In genomic region chr19:28011718-28012499, GRCm38 (mm10) we compare ENCODE assay signal across 8 mouse cellular contexts. TPM values are rescaled to one million over a fixed set of nuclear protein-coding genes. Genes with fewer than 3 reads are reported as not detected.
A peak's percentile ranks its signal among the peaks of the same experiment; 100 is the strongest.
DNase-seq lines count a peak whose midpoint lies in the region; ATAC-seq and TF ChIP-seq lines count a peak whose summit lies in the region.

No protein-coding gene starts in this region.

- H3K79me2 ChIP-seq in myocyte (ENCODE audit: control insufficient read depth, insufficient read depth): peaks cover 32% of the 10 kb centered on the region

- peak overlapping the region; percentile 97 for H3K4me3 ChIP-seq in heart, embryonic 13.5 days
- H3K4me3 ChIP-seq in liver, embryonic 11.5 days (ENCODE audit: low read depth, low read length): peak overlapping the region; percentile 79
- H3K4me3 ChIP-seq in myocyte: peak overlapping the region; percentile 94

- 0 out of 2 replicates have a peak, but pooled peaks have one; percentile 14 for TF ChIP-seq POLR2A in brain, embryonic 14.5 days (IDR thresholded peaks at IDR 0.05; ENCODE audit: borderline replicate concordance, extremely low read depth, insufficient read depth, insufficient read length, poor library complexity, severe bottlenecking)
- peak; percentile 61 for TF ChIP-seq POLR2A in myocyte (IDR thresholded peaks at IDR 0.05; ENCODE audit: insufficient read length, low read depth)

- no peaks in the 10 kb centered on the region for H3K27me3 ChIP-seq in heart, embryonic 13.5 days (replicated peaks)
- no peaks in the 10 kb centered on the region for H3K27me3 ChIP-seq in liver, embryonic 11.5 days (replicated peaks; ENCODE audit: control insufficient read depth, insufficient read depth, low read length)
- no peaks in the 10 kb centered on the region for H3K27me3 ChIP-seq in myocyte (ENCODE audit: control insufficient read depth, insufficient read depth, insufficient read length)

- peaks cover 5% of the 10 kb centered on the region for H3K4me1 ChIP-seq in heart, embryonic 13.5 days
- peaks cover 4% of the 10 kb centered on the region; the same call in 1 of the 2 replicates for H3K4me1 ChIP-seq in liver, embryonic 11.5 days (replicated peaks; ENCODE audit: control insufficient read depth, insufficient read depth, low read length)

- peak; percentile 54 for DNase-seq in ES-CJ7 (ENCODE audit: low read depth, low spot score)
- DNase-seq in brain, embryonic 14.5 days (ENCODE audit: low read depth): peak; percentile 84
- peak; percentile 79 for DNase-seq in kidney, postnatal 10 days
- DNase-seq in liver, embryonic 11.5 days (ENCODE audit: low spot score): peak; percentile 87
- peak; percentile 60 for DNase-seq in urinary bladder, postnatal 14 days (ENCODE audit: low spot score)

- TF ChIP-seq CTCF in brain, embryonic 14.5 days (IDR thresholded peaks at IDR 0.05; ENCODE audit: borderline replicate concordance, extremely low read depth, insufficient read depth, insufficient read length): no peak

- H3K36me3 ChIP-seq in heart, embryonic 13.5 days: no peaks in the 10 kb centered on the region
- no peaks in the 10 kb centered on the region for H3K36me3 ChIP-seq in liver, embryonic 11.5 days (ENCODE audit: control insufficient read depth, insufficient read depth, low read length)
- H3K36me3 ChIP-seq in myocyte (ENCODE audit: control insufficient read depth, insufficient read depth): no peaks in the 10 kb centered on the region

- peak overlapping the region; percentile 88 for H3K4me2 ChIP-seq in heart, embryonic 13.5 days
- H3K4me2 ChIP-seq in liver, embryonic 11.5 days: peak overlapping the region; percentile 87
- peak overlapping the region; percentile 89 for H3K4me2 ChIP-seq in myocyte (ENCODE audit: low read depth)

- peak overlapping the region; percentile 96 for H3K9ac ChIP-seq in heart, embryonic 13.5 days
- peak overlapping the region; percentile 94 for H3K9ac ChIP-seq in liver, embryonic 11.5 days (ENCODE audit: low read depth, low read length)

- WGBS in heart, embryonic 13.5 days: 1% methylated on average over 52 of the region's 52 CpGs
- under 1% methylated on average over 52 of the region's 52 CpGs for WGBS in liver, embryonic 11.5 days

- H3ac ChIP-seq in myocyte (ENCODE audit: control insufficient read depth, insufficient read length): peak overlapping the region; percentile 90

- ATAC-seq in erythroblast, adult 5-6 weeks (replicated peaks; ENCODE audit: low FRiP score, poor library complexity, severe bottlenecking): peak; percentile 76
- ATAC-seq in heart, embryonic 13.5 days (ENCODE audit: extremely low read depth, insufficient number of reproducible peaks, low FRiP score, low TSS enrichment): peak; percentile 38
- peak; percentile 71 for ATAC-seq in liver, embryonic 11.5 days (replicated peaks; ENCODE audit: low FRiP score)

- H3K9me3 ChIP-seq in heart, embryonic 13.5 days: no peaks in the 10 kb centered on the region
- no peaks in the 10 kb centered on the region for H3K9me3 ChIP-seq in liver, embryonic 11.5 days (ENCODE audit: control insufficient read depth, low read length)

- peak overlapping the region; percentile 100 for H3K27ac ChIP-seq in heart, embryonic 13.5 days (replicated peaks)
- peak overlapping the region; percentile 99 for H3K27ac ChIP-seq in liver, embryonic 11.5 days (ENCODE audit: low read depth, low read length)

TF ChIP-seq in myocyte, 11 proteins besides CTCF, POLR2A, EP300 and RAD21:
- TF ChIP-seq MAX (IDR thresholded peaks at IDR 0.05; ENCODE audit: low read depth) (no peak), SRF (IDR thresholded peaks at IDR 0.05; ENCODE audit: control insufficient read depth, insufficient read length, low read depth) (no peak), CEBPB (IDR thresholded peaks at IDR 0.05; ENCODE audit: insufficient read depth, poor library complexity, severe bottlenecking) (no peak), MYOD1 (IDR thresholded peaks at IDR 0.05; ENCODE audit: control insufficient read depth in 1 of 3, insufficient read length in 2 of 3, low read depth in 2 of 3) (no peak), POLR2AphosphoS2 (IDR thresholded peaks at IDR 0.05; ENCODE audit: insufficient read length, low read depth) (peak; percentile 47), MYOG (IDR thresholded peaks at IDR 0.05; ENCODE audit: control insufficient read depth in 1 of 3, insufficient read depth in 1 of 3, insufficient read length in 2 of 3, low read depth in 2 of 3) (no peak)
TF ChIP-seq in myocyte: peak in this region for 1.

RNA-seq across cellular contexts. Expression of gene Rfx3, which starts 0.9 kb away (rescaled TPM):
- polyA plus RNA-seq in brain, embryonic 14.5 days (2012; rRNA removed): 16.8 and 21.4 TPM in 2 replicates
- total RNA-seq in erythroblast, adult 5-6 weeks (2015; ENCODE audit: low replicate concordance): 0.38 and 5.9 TPM in 2 replicates
- 1.4 and 1.5 TPM in 2 replicates for total RNA-seq in erythroblast, adult 5-6 weeks (2017; ENCODE audit: low replicate concordance)
- 5.4 and 7.8 TPM in 2 replicates for polyA plus RNA-seq in heart, embryonic 13.5 days (2015; fragmentation: Nextera tagmentation; extraction: Ambion mirVana)
- 6.4 and 7.0 TPM in 2 replicates for polyA plus RNA-seq in liver, embryonic 11.5 days (2014; fragmentation: Nextera tagmentation; extraction: Ambion mirVana)
- polyA plus RNA-seq in myocyte (2012; fragmentation: generic; extraction: Trizol): 0.94 TPM

Comparison
In these comparisons a context has a peak if more than half of its experiments do, and no peak if none do; other contexts are left out.
1. Peak in every context shown above with its lines: DNase-seq, ATAC-seq, H3K4me3 ChIP-seq and H3K27ac ChIP-seq.